Mouse (Mus musculus) layer of hippocampus, adult 11-12 months (tissue): ENCODE measurements around the gene Rflna.

Experiments used
- DNase-seq: peaks from one replicate; pipeline ENCODE4 v3.0.0; 2022; ENCODE audit warnings: low spot score

Gene Rflna

GRCm38 (mm10) chr5:125005871-125006652 lies 3.0 kb downstream of the Rflna start:
- DNase-seq: peak; percentile 10

GRCm38 (mm10) chr5:125006896-125007295 lies 3.9 kb downstream of the Rflna start:
- no peak for DNase-seq

DNA sequence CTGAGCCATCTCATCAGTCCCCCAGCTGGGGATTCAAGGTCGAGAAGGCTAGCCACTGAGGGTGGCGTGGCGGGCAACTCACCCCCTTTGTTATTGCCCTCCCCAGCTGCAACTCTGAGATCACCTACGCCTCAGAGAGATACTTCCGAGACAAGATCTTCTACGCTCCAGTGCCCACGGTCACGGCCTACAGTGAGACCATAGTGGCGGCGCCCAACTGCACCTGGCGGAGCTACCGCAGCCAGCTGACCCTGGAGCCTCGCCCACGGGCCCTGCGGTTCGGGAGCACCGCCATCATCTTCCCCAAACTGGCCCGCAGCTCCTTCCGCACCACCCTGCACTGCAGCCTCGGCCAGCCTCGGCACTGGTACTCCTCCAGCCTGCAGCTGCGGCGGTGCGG lies 8.1 kb downstream of the Rflna start:
- no peak for DNase-seq

GRCm38 (mm10) chr5:125011628-125012027 lies 8.6 kb downstream of the Rflna start:
- no peak for DNase-seq

DNA sequence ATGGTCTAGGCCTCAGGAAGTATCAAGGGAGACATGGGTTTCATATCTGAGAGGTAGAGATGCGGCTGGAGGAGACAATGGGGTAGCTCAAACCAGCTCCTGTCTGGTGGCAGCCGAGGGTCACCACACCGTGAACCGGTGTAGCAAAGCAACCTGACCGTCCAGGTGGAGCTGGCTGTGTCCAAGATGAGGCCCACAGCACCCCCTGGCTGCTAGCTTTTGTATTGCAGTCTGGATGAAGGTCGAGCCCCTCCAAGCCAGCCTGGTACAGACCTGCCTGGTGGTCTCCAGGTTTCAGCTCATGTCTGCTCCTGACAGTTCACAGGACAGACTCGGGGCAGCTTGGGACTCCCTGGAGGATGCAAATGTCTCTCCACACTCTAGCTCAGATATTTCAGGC lies 11.5 kb downstream of the Rflna start:
- peak; percentile 74 for DNase-seq

DNA sequence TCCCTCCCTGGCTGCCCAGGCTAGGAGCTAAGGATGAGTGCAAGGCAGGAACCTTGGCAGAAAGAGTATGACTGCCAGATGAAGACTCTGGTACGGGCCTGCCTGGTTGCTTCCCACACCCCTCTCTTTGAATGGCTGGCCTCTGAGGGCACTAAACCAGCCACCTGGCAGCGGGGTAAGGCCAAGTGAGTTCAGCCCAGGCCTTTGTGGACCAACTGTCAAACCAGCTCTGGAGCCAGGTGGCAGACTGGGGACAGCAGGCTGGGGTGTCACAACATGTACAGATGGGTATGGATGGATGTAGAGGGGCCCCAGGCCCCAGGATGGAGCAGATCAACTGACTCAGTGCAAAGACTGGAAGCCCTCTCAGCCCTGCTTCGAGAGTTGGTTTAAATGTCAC lies 12.0 kb downstream of the Rflna start:
- no peak for DNase-seq

DNA sequence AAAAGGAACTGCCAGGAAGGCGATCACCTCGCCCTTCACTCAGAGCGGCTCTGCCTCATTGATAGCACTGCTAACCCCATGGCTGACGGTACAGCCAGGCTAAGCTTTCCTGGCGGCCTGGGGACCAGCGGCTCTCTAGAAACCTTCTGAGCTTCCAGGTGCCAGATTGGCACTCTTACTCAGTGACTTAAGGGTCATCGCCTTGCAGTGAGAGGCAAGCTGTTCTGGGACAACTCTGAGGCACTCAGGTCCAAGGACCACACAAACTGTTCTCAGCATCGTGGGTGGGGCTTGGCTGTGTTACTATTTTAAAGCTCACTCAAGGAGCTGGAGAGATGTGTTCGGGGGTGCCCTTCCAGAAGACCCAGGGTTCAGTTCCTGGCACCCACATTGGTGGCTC lies 12.6 kb downstream of the Rflna start:
- no peak for DNase-seq

DNA sequence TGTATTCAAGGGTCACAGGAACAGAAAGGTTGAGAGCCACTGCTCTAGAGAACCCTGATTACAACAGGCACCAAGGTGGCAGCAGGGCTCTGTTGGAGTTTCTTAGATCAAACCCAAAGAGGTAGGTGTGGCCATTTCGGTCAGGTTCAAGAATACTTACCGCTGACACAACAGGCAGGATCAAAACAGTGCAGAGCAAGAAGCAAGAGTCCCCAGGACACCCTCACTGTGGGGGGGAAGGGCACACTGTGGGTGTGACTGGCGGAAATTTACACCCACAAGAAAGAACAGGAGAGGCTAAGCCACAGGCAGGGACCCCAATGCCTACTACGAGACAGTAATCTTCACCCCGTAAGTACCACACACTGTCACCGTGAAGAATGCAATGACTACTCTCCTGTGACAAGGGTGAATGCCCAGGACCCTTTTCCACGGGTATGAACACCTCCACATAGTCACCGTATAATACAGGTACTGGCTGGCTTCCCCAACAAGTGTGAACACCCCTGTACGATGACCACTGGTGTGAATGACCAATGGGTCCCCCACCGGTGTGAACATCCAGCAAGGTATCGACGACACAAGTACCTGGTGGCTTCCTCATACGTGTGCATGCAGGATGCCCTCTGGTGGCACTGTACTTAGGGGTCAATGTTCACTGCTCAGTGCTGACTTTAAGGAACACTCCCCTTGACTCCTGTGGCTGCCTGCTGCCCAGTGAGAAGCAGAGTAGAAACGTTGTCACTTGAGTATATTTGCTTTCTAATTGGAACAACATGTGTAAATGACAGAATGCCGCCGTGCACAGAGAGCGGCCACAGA lies 13.6 kb downstream of the Rflna start:
- no peak for DNase-seq

- DNase-seq: no peak
Measured at GRCm38 (mm10) chr5:125017332-125017731, 14.3 kb downstream of the Rflna start.

GRCm38 (mm10) chr5:125019099-125019498 lies 16.1 kb downstream of the Rflna start:
- no peak for DNase-seq

- DNase-seq: peak; percentile 62
Measured at GRCm38 (mm10) chr5:125021298-125021697, 18.3 kb downstream of the Rflna start.

DNA sequence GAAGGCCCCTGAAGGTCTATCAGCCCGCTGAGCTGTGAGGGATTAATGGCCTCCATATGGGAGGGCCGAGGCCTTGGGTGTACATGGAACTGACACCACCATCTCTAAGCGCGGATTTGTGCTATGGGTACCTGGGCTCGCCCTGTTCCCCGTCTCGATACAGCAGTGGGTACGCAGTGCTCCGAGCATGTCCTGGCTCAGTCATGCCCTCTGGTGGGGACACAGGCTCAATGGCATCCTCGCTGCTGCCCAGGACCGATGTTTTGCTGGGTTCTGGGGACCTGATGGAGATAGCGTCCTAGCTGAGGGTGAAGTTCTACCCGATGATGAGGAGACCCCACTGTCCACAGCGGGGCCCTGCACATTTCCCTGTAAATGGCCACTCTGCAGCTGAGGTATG lies 21.0 kb downstream of the Rflna start:
- peak; percentile 51 for DNase-seq

- DNase-seq: peak; percentile 60
Measured at GRCm38 (mm10) chr5:125028371-125028770, 25.4 kb downstream of the Rflna start.

DNA sequence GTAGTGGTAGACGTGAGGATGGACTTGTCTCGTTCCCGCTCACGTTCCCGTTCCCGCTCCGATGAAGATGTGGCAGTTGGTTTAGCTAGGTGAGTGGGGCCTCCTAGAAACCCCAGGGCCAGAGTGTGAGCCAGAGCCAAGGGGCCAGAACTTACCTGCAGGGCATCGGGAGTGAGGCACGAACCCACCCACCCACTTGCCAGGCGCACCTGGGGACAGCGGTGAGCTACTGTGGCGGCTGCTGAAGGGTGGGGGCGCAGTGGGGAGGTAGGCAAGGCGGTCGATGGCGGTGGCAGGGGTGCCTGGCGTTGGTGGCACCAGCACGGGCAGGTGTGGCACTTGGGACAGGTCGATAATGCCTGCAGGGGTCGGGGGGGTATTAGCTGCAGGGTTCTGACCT lies 25.9 kb downstream of the Rflna start:
- no peak for DNase-seq

GRCm38 (mm10) chr5:125036483-125036882 lies 33.5 kb downstream of the Rflna start:
- no peak for DNase-seq

DNA sequence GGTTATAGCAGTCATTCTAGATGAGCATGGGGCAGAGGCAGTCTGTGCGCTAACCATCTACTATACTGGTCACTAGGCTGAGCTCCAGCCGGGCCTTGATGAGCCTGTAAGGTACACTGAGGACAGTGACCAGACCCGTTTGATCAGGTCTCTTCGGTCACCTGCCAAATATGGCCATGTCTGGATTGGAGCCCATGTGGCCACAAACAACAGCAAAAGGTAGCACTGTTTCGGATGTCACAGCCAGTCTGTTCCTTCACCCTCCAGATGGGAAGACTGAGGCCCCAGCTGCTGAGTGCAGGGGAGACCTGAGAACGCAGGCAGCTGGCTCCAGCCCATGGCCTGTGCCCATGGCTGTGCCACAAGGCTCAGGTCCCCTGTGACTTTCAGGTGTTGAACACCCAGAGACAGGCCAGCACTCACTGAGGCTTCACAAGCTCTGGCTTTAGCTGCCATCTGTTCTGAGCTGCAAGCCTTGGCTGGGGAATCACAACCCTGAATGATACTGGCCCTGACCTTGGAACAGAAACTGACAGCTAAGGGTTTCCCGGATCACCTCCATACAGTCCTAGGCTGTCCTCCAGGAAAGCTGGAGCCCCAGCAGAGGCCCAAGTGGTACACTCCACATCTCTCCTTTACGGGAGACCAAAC lies 36.5 kb downstream of the Rflna start:
- DNase-seq: no peak

GRCm38 (mm10) chr5:125040128-125040584 lies 37.1 kb downstream of the Rflna start:
- no peak for DNase-seq

DNA sequence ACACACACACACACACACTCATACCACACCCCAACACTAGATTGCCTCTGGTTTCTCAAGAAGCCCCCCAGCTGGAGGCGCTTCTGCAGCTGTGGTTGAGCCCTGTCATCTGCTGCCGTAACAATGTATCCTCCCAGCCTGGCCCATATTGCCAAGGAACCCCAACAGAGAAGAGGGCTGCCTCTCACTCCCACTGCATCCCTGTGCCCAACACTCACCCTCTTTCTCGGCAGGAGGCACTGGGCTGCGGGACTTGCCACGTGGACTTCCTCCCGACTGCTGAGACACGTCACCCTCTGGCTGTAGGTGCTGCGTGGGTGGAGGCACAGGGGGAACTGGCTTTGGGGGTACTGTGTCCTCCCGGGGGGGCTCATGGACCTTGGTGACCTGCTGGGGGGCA lies 38.6 kb downstream of the Rflna start:
- no peak for DNase-seq

DNA sequence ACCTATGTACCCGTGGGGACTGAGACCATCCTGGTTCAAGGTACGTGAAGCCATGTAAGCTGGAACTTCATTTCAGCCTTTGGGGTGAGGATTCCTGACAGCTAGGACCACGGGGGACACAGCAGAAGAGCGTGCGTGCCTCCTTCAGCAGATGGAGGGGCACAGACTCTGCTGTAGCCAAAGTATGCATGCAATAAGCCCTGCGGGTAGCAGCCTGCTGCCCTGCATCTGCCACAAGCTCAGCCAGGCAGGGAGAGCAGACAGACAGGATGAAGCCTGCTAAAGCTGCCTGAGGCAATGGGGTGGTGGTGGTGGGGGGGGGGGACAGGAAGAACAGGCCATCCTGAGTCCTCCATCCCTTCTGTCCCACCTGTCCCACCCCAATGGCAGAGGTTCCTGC lies 40.4 kb downstream of the Rflna start:
- no peak for DNase-seq

- DNase-seq: no peak
Measured at GRCm38 (mm10) chr5:125045202-125045601, 42.2 kb downstream of the Rflna start.

DNA sequence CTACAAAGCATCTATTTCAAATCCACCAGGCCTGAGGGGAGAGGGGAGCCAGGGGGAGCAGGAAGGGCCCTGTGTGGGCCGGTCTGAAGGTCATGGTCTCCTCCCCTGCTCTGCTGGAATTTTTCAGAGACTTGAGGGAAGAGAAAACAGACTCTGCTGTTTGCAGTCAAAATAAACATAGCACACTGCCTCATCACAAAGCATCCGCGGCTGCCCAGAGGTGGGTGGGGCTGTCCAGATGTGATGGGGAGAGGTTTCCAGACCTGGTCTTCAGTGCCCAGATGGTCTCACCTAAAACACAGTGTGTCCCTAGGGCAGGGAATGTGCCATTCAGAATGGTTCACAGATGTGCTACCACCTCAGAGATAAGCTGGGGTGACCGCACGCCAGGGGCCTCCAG lies 43.4 kb downstream of the Rflna start:
- no peak for DNase-seq

DNA sequence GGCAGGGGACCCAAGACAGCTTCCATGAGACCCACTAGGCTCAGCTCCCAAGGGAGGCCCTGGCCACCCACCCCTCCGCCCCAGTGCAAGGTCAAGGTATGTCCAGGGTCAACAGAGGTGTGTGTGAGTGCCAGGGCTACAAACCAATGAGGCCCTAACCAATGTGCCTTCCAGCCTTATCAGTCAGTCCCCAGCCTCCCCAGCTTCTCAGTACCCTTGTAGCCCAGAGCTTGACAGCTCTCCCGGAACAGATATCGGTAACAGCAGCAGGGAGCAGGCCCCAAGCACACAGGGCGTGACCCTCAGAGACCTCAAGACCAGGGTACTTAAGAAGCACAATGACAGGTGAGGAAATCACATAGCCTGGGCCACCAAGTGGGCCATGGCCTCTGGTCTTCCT lies 46.5 kb downstream of the Rflna start:
- DNase-seq: no peak

GRCm38 (mm10) chr5:125052237-125052602 lies 49.2 kb downstream of the Rflna start:
- DNase-seq: peak; percentile 70
